Mouse (Mus musculus) stomach, embryonic 16.5 days (tissue): ENCODE data around the gene Psenen. TPM values are rescaled to one million over a fixed set of nuclear protein-coding genes. Genes with fewer than 3 reads are reported as not detected.

Experiments
- ATAC-seq: fragments of 200-750 bp; cut with Nextera tagmentation; 2 replicates; pipeline ENCODE4 v1.8.0; 2017; ENCODE audit warnings: moderate number of reproducible peaks, moderate TSS enrichment; ENCODE audit not compliant: insufficient read depth, low FRiP score
- H3K27ac ChIP-seq: fragments of 300-500 bp; sonication (generic); 2 replicates; pipeline ENCODE4 v1.5.1; 2014; ENCODE audit warnings: low read length
- H3K27me3 ChIP-seq: fragments of 300-500 bp; sonication (generic); 2 replicates; pipeline ENCODE4 v1.6.1; 2014; ENCODE audit warnings: low read length, control low read depth, mixed read lengths; ENCODE audit not compliant: control insufficient read depth, insufficient read depth
- H3K36me3 ChIP-seq: fragments of 300-500 bp; sonication (generic); 2 replicates; pipeline ENCODE4 v1.6.1; 2014; ENCODE audit warnings: low read length; ENCODE audit not compliant: control insufficient read depth, insufficient read depth
- H3K4me1 ChIP-seq: fragments of 300-500 bp; sonication (generic); 2 replicates; pipeline ENCODE4 v1.6.1; 2014; ENCODE audit warnings: low read length, control low read depth, mixed read lengths; ENCODE audit not compliant: control insufficient read depth, insufficient read depth
- H3K4me2 ChIP-seq: fragments of 300-500 bp; sonication (generic); 2 replicates; pipeline ENCODE4 v1.6.1; 2014; ENCODE audit warnings: low read depth, low read length, mixed read lengths
- H3K4me3 ChIP-seq: fragments of 300-500 bp; sonication (generic); replicated peaks from 2 replicates; pipeline ENCODE4 v1.5.1; 2014; ENCODE audit warnings: mild to moderate bottlenecking, low read length
- H3K9ac ChIP-seq: fragments of 300-500 bp; sonication (generic); 2 replicates; pipeline ENCODE4 v1.6.1; 2014; ENCODE audit warnings: low read length
- H3K9me3 ChIP-seq: fragments of 300-500 bp; sonication (generic); replicated peaks from 2 replicates; pipeline ENCODE4 v1.6.1; 2016; ENCODE audit warnings: low read length, control low read depth; ENCODE audit not compliant: control insufficient read depth
- WGBS: fragments of 180-500 bp; shearing (Covaris S2); extraction: QIAGEN DNeasy Blood & Tissue Kit; methylation state at CpG from one replicate; pipeline ENCODE4 v1.1.7; 2014; 5-methylcytosine and 5-hydroxymethylcytosine counted together
- polyA plus RNA-seq: library from polyadenylated mRNA; unstranded; fragments of >200 nt; fragmentation: Nextera tagmentation; extraction: Ambion mirVana; gene quantifications from 2 replicates; pipeline ENCODE4 v1.2.1, GENCODE M21; 2015

Psenen gene
- polyA plus RNA-seq, 1 experiment from 2014 or later: 156 TPM

DNA sequence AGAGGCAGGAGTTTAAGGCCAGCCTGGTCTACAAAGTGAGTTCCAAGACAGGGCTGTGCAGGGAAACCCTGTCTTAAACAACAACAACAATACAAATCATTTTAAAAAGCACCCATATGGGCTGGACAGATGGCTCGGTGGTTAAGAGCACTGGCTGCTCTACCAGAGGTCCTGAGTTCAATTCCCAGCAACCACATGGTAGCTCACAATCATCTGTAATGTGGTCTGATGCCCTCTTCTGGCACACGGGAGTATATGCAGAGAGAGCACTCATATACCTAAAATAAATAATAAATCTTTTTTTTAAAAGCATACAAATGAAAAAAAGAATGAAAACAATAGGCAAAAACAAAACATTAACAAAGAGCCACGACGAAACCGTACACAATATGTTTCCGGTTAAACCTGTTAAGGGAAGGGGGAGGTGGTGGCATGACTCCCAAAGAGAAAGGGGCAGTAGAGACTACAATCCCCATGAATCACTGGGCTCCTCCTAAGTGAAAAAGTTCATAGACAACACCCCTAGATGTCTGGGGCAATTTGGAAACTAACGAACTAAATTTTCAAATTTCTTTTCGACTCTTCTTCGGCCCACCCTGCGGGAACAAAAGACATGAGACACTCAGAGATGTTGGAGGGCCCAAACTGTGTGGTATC is 11.9 kb downstream of the Psenen start:
- peak overlapping the region; percentile 99 for H3K27ac ChIP-seq
- ATAC-seq: peak; percentile 58
- H3K4me1 ChIP-seq: peaks cover 12% of the 10 kb centered on the region
- H3K4me2 ChIP-seq: peak overlapping the region; percentile 49
- no peaks in the 10 kb centered on the region for H3K27me3 ChIP-seq
- peak overlapping the region; percentile 78 for H3K4me3 ChIP-seq
- H3K9ac ChIP-seq: peak overlapping the region; percentile 85
- H3K36me3 ChIP-seq: peaks cover 8% of the 10 kb centered on the region; the same call in 1 of the 2 replicates
- no peaks in the 10 kb centered on the region for H3K9me3 ChIP-seq
- WGBS: 3% methylated on average over 10 of the region's 10 CpGs

DNA sequence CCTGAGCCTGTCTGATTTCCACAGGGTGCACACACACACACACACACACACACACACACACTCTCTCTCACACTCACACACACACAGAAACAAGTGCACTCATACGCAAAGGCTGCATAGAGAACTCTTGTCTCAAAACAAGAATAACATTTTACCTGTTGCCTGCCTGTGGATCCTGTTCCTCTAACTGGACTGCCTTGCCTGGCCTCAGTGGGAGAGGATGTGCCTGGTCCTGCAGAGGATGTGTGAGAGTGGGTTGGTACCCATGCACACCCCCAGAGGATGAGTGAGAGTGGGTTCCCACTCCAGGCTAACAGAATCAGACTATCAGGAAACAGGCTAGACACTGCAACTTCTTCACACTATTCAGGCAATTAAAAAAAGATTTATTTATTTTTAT is 12.8 kb downstream of the Psenen start:
- Histone ChIP-seq H3K4me3 (no peak overlapping the region), H3K27ac (no peak overlapping the region), H3K4me1 (peaks cover 12% of the 10 kb centered on the region), H3K36me3 (peaks cover 5% of the 10 kb centered on the region; the same call in 1 of the 2 replicates), H3K27me3 (no peaks in the 10 kb centered on the region), H3K4me2 (no peak overlapping the region), H3K9ac (no peak overlapping the region), H3K9me3 (no peaks in the 10 kb centered on the region)
- no peak for ATAC-seq
- WGBS: 100% methylated on average over 1 of the region's 1 CpGs

DNA sequence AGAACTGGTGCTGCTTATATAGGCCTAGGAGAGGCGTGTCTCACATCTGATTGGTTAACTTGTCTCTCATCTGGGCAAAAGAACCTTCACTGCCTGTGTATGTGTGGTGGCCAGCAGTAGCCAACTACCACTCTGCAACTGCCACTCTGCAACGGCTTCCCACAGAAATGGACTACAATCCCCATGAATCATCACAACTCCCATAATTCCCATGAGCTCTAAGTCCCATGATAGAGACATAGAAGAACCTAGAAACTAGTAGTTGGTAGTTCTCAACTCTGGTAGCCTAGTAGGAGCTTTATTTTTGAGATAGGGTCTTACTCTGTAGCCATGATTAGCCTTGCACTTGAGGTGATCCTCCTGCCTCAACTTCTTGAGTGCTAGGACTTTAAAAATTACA is 13.5 kb downstream of the Psenen start:
- Histone ChIP-seq H3K4me2 (no peak overlapping the region), H3K4me1 (peaks cover 12% of the 10 kb centered on the region), H3K9me3 (no peaks in the 10 kb centered on the region), H3K36me3 (no peaks in the 10 kb centered on the region), H3K27ac (no peak overlapping the region), H3K27me3 (no peaks in the 10 kb centered on the region), H3K9ac (no peak overlapping the region), H3K4me3 (no peak overlapping the region)
- 91% methylated on average over 2 of the region's 2 CpGs for WGBS
- no peak for ATAC-seq

DNA sequence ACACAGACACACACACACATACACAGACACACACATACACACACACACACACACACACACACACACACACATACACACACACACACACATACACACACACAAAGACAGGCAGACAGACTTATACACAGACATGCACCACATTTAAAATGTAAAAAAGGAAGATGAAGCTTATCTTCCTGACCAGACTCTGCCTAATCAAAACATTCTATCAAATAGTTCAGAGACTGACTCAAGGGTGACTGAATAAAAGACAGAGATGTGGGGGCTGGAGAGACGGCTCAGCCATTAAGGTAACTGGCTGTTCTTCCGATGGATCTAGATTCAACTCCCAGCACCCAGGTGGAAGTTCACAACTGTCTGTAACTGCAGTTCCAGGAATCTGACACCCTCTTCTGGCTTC is 19.1 kb downstream of the Psenen start:
- H3K9ac ChIP-seq: no peak overlapping the region
- no peak overlapping the region for H3K4me3 ChIP-seq
- H3K36me3 ChIP-seq: no peaks in the 10 kb centered on the region
- no peaks in the 10 kb centered on the region for H3K4me1 ChIP-seq
- no peak overlapping the region for H3K4me2 ChIP-seq
- WGBS: 94% methylated on average over 2 of the region's 2 CpGs
- no peak overlapping the region for H3K27ac ChIP-seq
- no peaks in the 10 kb centered on the region for H3K27me3 ChIP-seq
- no peak for ATAC-seq
- no peaks in the 10 kb centered on the region for H3K9me3 ChIP-seq

DNA sequence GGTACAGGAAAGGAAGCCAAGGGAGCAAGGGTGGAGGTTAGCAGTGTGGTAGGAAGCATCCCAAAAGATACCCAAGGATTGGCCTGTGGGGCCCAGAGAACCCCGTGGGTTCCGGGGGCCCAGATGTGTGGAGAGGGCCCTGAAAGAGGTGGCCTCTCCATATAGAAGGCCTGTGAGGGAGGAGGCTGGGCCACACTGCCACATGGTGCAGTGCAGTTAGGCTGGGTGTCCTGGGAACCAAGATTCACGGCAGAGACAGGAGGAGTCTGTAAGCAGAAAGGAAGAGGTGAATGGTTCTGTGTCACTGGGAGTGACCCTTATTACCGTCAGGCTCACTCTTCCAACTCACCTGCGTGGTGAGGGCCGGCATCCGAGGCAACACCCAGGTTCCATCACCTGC is 22.9 kb downstream of the Psenen start:
- no peak overlapping the region for H3K4me2 ChIP-seq
- H3K4me1 ChIP-seq: peaks cover 2% of the 10 kb centered on the region
- WGBS: 90% methylated on average over 7 of the region's 7 CpGs

DNA sequence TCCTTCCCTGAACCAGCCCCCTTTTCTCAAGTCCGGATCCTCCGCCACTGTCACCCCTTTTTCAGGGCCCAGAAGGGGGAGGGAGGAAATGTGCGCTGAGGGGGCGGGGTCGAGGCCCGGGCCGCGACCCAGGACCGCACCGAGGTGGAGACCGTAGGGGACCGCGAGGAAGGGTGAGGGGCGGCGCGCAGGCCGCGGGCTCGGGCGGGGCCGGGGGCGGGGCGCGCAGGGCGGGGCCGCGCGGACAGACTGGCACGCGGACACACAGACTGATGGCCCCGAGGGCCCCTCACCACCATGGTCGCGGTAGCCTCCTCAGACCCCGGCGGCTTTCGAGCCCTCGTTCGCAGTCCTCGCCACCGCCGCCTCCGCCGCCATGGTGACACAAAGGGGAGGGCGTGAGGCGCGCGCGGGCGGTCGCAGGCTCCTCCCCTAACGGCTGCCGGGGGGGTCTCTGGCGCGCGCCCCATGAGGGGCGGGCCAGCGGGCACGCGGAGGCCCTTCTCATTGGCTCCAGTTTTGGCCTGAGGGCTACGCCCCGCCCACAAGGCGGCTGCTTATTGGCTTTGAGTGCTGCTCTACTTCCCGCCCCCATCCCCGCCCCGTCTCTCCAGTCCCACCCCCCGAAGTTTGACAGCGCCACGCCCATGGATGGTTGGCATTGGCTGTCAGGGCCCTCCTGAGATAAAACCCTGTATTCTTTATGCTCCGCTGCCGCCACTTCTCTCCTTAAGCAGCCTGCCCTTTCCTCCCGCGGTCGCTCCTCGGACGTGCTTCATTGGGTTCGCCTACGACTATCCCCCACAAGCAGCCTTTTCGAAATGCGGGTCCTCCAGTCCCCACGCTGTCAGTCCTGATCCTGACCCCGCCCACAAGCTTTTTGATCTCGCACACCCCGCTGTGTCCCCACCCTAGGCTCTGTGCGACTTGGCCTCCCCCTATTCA is 28.5 kb downstream of the Psenen start, which contains the start of gene Arhgap33:
Arhgap33 (minus strand) TSS at position 428 of the 945 bp plus-strand sequence.
- no peaks in the 10 kb centered on the region for H3K27me3 ChIP-seq
- H3K4me1 ChIP-seq: peaks cover 9% of the 10 kb centered on the region
- H3K27ac ChIP-seq: peak within 1 kb of the TSS; percentile 4; the same call in 1 of the 2 replicates
- H3K4me2 ChIP-seq: peak within 1 kb of the TSS; percentile 73
- no peaks in the 10 kb centered on the region for H3K9me3 ChIP-seq
- under 1% methylated on average over 74 of the region's 84 CpGs for WGBS
- peak within 1 kb of the TSS; percentile 78 for H3K4me3 ChIP-seq
- ATAC-seq: peak; percentile 95
- peak within 1 kb of the TSS; percentile 80 for H3K9ac ChIP-seq
- H3K36me3 ChIP-seq: 0 out of 2 replicates have a peak, but pooled peaks cover 4% of the 10 kb centered on the region

More for the DNA sequence above, 22.9 kb downstream of the Psenen start:
- Histone ChIP-seq H3K4me3 (no peak overlapping the region), H3K9ac (no peak overlapping the region), H3K36me3 (no peaks in the 10 kb centered on the region), H3K27ac (no peak overlapping the region), H3K9me3 (no peaks in the 10 kb centered on the region), H3K27me3 (no peaks in the 10 kb centered on the region)
- ATAC-seq: no peak

DNA sequence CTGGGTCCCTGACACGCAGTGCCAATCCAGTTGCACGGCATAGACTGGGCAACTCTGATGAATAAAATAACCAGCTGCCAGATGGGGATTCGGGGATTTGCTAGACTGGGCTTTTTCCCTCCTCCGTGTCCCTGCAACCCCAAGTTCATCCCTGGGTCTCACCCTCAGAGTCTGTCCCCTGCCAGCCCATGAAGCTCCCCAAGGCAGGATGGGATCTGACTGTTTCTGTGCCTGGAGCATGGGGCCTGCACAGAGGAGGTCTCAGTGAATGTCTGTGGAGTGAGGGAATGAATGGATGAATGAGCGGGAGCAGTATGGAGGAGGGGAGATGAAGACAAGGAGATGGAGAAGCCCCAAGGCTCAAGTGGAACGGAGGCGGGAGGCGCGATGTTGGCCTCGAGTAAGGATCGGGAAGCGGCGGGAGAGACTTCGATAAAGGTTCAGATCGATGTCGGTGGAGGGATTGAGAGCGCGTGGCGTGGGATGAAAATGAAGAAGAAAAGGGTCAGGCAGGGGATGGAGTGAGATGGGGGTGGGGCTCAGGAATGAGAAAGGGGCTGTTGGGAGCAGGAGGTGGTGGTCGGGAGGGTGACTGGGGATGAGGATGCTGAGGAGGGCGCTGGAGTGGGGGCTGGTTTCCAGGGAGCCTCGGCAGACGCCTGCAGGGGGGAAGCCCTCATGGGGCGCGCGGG is 29.3 kb downstream of the Psenen start:
- Histone ChIP-seq H3K4me3 (peak overlapping the region; percentile 78), H3K9me3 (no peaks in the 10 kb centered on the region), H3K27me3 (no peaks in the 10 kb centered on the region), H3K36me3 (peaks cover 11% of the 10 kb centered on the region; the same call in 1 of the 2 replicates), H3K27ac (no peak overlapping the region), H3K4me1 (peaks cover 9% of the 10 kb centered on the region), H3K9ac (peak overlapping the region; percentile 80), H3K4me2 (peak overlapping the region; percentile 73)
- peak; percentile 12 for ATAC-seq
- 9% methylated on average over 26 of the region's 26 CpGs for WGBS

DNA sequence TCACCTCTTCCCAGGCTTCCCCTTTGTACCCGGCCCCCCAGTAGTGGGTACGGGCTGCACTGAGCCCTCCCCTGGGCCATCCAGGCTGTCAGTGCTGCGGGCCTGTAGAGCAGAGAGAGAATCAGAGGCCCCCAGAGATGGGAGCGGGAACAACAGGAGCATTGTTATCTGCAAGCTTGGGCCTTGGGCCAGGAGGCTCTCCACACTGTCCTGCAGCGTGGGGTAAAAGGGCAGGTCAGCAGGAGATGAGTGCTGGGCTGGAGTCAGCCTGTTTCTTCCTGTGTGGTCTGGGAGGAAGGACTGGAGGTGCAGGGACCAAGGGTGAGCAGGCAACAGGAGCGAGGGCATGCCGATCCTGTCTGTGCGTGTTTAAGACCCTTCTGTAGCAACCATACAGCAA is 30.5 kb downstream of the Psenen start:
- H3K9me3 ChIP-seq: no peaks in the 10 kb centered on the region
- H3K27me3 ChIP-seq: no peaks in the 10 kb centered on the region
- no peak overlapping the region for H3K4me3 ChIP-seq
- H3K27ac ChIP-seq: no peak overlapping the region
- H3K36me3 ChIP-seq: peaks cover 11% of the 10 kb centered on the region; the same call in 1 of the 2 replicates
- 46% methylated on average over 8 of the region's 8 CpGs for WGBS
- 0 out of 2 replicates have a peak, but pooled peaks have one; percentile 8 for ATAC-seq
- 0 out of 2 replicates have a peak overlapping the region, but pooled peaks have one; percentile 13 for H3K4me2 ChIP-seq
- no peak overlapping the region for H3K9ac ChIP-seq
- H3K4me1 ChIP-seq: peaks cover 9% of the 10 kb centered on the region
